Mouse (Mus musculus) embryonic facial prominence, embryonic 12.5 days (tissue): ENCODE results near the gene Usp12. TPM values are rescaled to one million over a fixed set of nuclear protein-coding genes. Genes with fewer than 3 reads are reported as not detected.
A peak's percentile ranks its signal among the peaks of the same experiment; 100 is the strongest.

Experiments used
- ATAC-seq: fragments of 200-750 bp; cut with Nextera tagmentation; 2 replicates; pipeline ENCODE4 v1.8.0; 2017; ENCODE audit not compliant: insufficient number of reproducible peaks, insufficient read depth, low FRiP score, low TSS enrichment
- H3K27ac ChIP-seq: fragments of 300-500 bp; sonication (generic); 2 replicates; pipeline ENCODE4 v1.5.1; 2016; ENCODE audit warnings: mild to moderate bottlenecking
- H3K27me3 ChIP-seq: fragments of 300-500 bp; sonication (generic); 2 replicates; pipeline ENCODE4 v1.6.1; 2016; ENCODE audit warnings: mild to moderate bottlenecking, moderate library complexity
- H3K36me3 ChIP-seq: fragments of 300-500 bp; sonication (generic); 2 replicates; pipeline ENCODE4 v1.6.1; 2016; ENCODE audit warnings: mild to moderate bottlenecking
- H3K4me1 ChIP-seq: fragments of 300-500 bp; sonication (generic); 2 replicates; pipeline ENCODE4 v1.6.1; 2016
- H3K4me2 ChIP-seq: fragments of 300-500 bp; sonication (generic); replicated peaks from 2 replicates; pipeline ENCODE4 v1.6.1; 2016; ENCODE audit warnings: mild to moderate bottlenecking, moderate library complexity
- H3K4me3 ChIP-seq: fragments of 300-500 bp; sonication (generic); 2 replicates; pipeline ENCODE4 v1.5.1; 2016; ENCODE audit warnings: mild to moderate bottlenecking
- H3K9ac ChIP-seq: fragments of 300-500 bp; sonication (generic); 2 replicates; pipeline ENCODE4 v1.6.1; 2016; ENCODE audit warnings: mild to moderate bottlenecking, moderate library complexity
- H3K9me3 ChIP-seq: fragments of 300-500 bp; sonication (generic); 2 replicates; pipeline ENCODE4 v1.6.1; 2016; ENCODE audit warnings: mild to moderate bottlenecking, moderate library complexity
- WGBS: fragments of 180-500 bp; shearing (Covaris S2); methylation state at CpG from one replicate; pipeline ENCODE4 v1.1.7; 2016; 5-methylcytosine and 5-hydroxymethylcytosine counted together
- polyA plus RNA-seq: library from polyadenylated mRNA; unstranded; fragments of >200 nt; fragmentation: Nextera tagmentation; extraction: Ambion mirVana; gene quantifications from 2 replicates; pipeline ENCODE4 v1.2.1, GENCODE M21; 2016

Gene Usp12
- polyA plus RNA-seq, 1 experiment from 2014 or later, result 20.3 TPM

GRCm38 (mm10) chr5:146832435-146832768, 37.6 kb upstream of the Usp12 start:
- peak overlapping the region; percentile 93 for H3K4me3 ChIP-seq
- 52% methylated on average over 7 of the region's 7 CpGs for WGBS
- peaks cover 5% of the 10 kb centered on the region; the same call in 1 of the 2 replicates for H3K4me1 ChIP-seq
- peak overlapping the region; percentile 88 for H3K4me2 ChIP-seq
- no peak; the same call in 1 of the 2 replicates for ATAC-seq
- peak overlapping the region; percentile 89; the same call in 1 of the 2 replicates for H3K27ac ChIP-seq
- no peaks in the 10 kb centered on the region for H3K27me3 ChIP-seq
- H3K9me3 ChIP-seq, result no peaks in the 10 kb centered on the region
- peak overlapping the region; percentile 96 for H3K9ac ChIP-seq
- H3K36me3 ChIP-seq, result peaks cover 29% of the 10 kb centered on the region

- H3K4me1 ChIP-seq, result peaks cover 2% of the 10 kb centered on the region; the same call in 1 of the 2 replicates
- ATAC-seq, result no peak
- H3K9ac ChIP-seq, result no peak overlapping the region
- no peak overlapping the region for H3K4me2 ChIP-seq
- H3K36me3 ChIP-seq, result peaks cover 1% of the 10 kb centered on the region; the same call in 1 of the 2 replicates
- WGBS, result 49% methylated on average over 8 of the region's 8 CpGs
- H3K4me3 ChIP-seq, result no peak overlapping the region
- H3K9me3 ChIP-seq, result no peaks in the 10 kb centered on the region
- no peaks in the 10 kb centered on the region for H3K27me3 ChIP-seq
- H3K27ac ChIP-seq, result no peak overlapping the region
Measured at GRCm38 (mm10) chr5:146829528-146829927, 34.7 kb upstream of the Usp12 start.

GRCm38 (mm10) chr5:146823005-146823404, 28.2 kb upstream of the Usp12 start:
- no peaks in the 10 kb centered on the region for H3K27me3 ChIP-seq
- ATAC-seq, result no peak

GRCm38 (mm10) chr5:146818906-146819623, 24.3 kb upstream of the Usp12 start:
- H3K27ac ChIP-seq, result no peak overlapping the region
- no peak overlapping the region for H3K4me2 ChIP-seq
- no peaks in the 10 kb centered on the region for H3K27me3 ChIP-seq
- ATAC-seq, result no peak
- H3K4me1 ChIP-seq, result no peaks in the 10 kb centered on the region
- no peak overlapping the region for H3K4me3 ChIP-seq
- H3K9ac ChIP-seq, result no peak overlapping the region
- WGBS, result 84% methylated on average over 8 of the region's 8 CpGs
- H3K36me3 ChIP-seq, result no peaks in the 10 kb centered on the region
- no peaks in the 10 kb centered on the region for H3K9me3 ChIP-seq

More at GRCm38 (mm10) chr5:146823005-146823404, 28.2 kb upstream of the Usp12 start:
- Histone ChIP-seq H3K27ac (no peak overlapping the region), H3K9me3 (no peaks in the 10 kb centered on the region), H3K9ac (no peak overlapping the region), H3K4me1 (no peaks in the 10 kb centered on the region), H3K36me3 (no peaks in the 10 kb centered on the region), H3K4me3 (no peak overlapping the region), H3K4me2 (no peak overlapping the region)
- 71% methylated on average over 5 of the region's 5 CpGs for WGBS

- no peak overlapping the region for H3K4me2 ChIP-seq
- H3K4me1 ChIP-seq, result no peaks in the 10 kb centered on the region
- no peaks in the 10 kb centered on the region for H3K36me3 ChIP-seq
- ATAC-seq, result no peak
- no peak overlapping the region for H3K4me3 ChIP-seq
- H3K27ac ChIP-seq, result no peak overlapping the region
- H3K9me3 ChIP-seq, result no peaks in the 10 kb centered on the region
- H3K27me3 ChIP-seq, result no peaks in the 10 kb centered on the region
- H3K9ac ChIP-seq, result no peak overlapping the region
- WGBS, result 85% methylated on average over 8 of the region's 8 CpGs
Measured at GRCm38 (mm10) chr5:146817583-146817982, 22.8 kb upstream of the Usp12 start.

DNA sequence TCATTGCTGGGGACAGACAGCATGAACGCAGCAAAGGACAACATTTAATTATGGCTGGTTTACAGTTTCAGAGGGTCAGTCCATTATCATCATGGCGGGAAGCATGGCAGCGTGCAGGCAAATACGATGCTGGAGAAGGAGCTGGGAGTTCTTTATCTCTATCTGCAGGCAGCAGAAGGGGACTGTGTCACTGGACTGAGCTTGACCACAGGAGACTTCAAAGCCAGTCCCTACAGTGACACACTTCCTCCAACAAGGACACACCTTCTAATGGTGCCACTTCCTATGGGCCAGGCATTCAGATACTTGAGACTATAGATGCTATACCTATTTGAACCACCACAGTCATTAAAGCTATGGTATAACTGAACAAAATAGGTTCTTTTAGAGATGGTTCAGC, 20.6 kb upstream of the Usp12 start:
- 76% methylated on average over 4 of the region's 4 CpGs for WGBS
- H3K4me1 ChIP-seq, result no peaks in the 10 kb centered on the region
- H3K9ac ChIP-seq, result no peak overlapping the region
- no peak overlapping the region for H3K4me2 ChIP-seq
- no peaks in the 10 kb centered on the region for H3K9me3 ChIP-seq
- H3K27me3 ChIP-seq, result no peaks in the 10 kb centered on the region
- no peak overlapping the region for H3K4me3 ChIP-seq
- no peak overlapping the region for H3K27ac ChIP-seq
- no peaks in the 10 kb centered on the region for H3K36me3 ChIP-seq
- ATAC-seq, result no peak

GRCm38 (mm10) chr5:146813421-146813820, 18.6 kb upstream of the Usp12 start:
- 87% methylated on average over 4 of the region's 4 CpGs for WGBS
- Histone ChIP-seq H3K4me1 (no peaks in the 10 kb centered on the region), H3K27me3 (no peaks in the 10 kb centered on the region), H3K9ac (no peak overlapping the region), H3K36me3 (no peaks in the 10 kb centered on the region), H3K9me3 (no peaks in the 10 kb centered on the region), H3K27ac (no peak overlapping the region), H3K4me3 (no peak overlapping the region), H3K4me2 (no peak overlapping the region)
- no peak for ATAC-seq

DNA sequence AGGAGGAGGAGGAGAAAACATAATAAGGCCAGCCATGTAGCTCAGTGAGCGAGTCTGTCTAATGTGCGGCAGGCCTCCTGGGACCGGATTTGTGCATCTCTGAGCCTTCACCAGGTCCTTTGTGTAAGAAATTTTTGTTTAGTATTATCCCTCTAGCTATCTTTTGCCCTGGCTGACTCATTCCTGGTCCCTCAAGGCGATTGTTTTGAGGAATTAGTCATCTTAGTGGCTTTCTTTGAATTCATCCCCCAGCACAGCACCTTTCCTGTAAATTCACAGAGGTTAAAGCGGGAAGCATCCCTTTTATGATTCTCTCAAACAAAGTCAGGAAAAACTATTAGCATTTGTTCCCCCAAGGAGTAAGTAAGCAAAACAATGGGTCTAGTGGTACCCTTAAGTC, 18.1 kb upstream of the Usp12 start:
- Histone ChIP-seq H3K4me2 (no peak overlapping the region), H3K27ac (no peak overlapping the region), H3K4me1 (no peaks in the 10 kb centered on the region), H3K27me3 (no peaks in the 10 kb centered on the region), H3K4me3 (no peak overlapping the region), H3K36me3 (no peaks in the 10 kb centered on the region), H3K9ac (no peak overlapping the region), H3K9me3 (no peaks in the 10 kb centered on the region)
- 89% methylated on average over 5 of the region's 5 CpGs for WGBS
- ATAC-seq, result no peak

GRCm38 (mm10) chr5:146809951-146810350, 15.1 kb upstream of the Usp12 start:
- Histone ChIP-seq H3K27me3 (no peaks in the 10 kb centered on the region), H3K27ac (no peak overlapping the region), H3K9me3 (no peaks in the 10 kb centered on the region), H3K9ac (no peak overlapping the region), H3K4me1 (0 out of 2 replicates have a peak, but pooled peaks cover 5% of the 10 kb centered on the region), H3K36me3 (no peaks in the 10 kb centered on the region), H3K4me2 (no peak overlapping the region), H3K4me3 (no peak overlapping the region)
- no peak for ATAC-seq
- WGBS, result 71% methylated on average over 5 of the region's 5 CpGs

DNA sequence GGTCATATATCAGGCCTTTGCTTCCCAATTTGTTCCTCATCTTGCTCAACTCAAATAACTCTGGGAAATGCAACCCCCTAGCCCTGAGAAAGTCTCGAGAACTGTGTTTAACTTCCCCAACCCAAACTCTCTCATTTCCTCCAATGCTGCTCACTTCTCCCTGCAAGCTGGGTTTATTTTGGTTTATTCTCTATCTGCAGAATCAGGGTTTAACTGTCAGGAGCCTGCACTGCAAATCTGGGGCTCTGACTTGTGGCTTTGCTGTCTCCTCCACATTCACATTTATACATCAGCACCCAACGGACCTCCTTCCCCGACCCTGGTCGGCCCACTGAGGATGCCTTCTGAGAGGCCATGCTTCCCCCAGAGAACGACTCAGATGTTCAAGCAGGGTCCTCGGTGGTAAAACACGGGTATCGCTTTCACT, 11.2 kb upstream of the Usp12 start:
- Histone ChIP-seq H3K4me1 (0 out of 2 replicates have a peak, but pooled peaks cover 5% of the 10 kb centered on the region), H3K36me3 (no peaks in the 10 kb centered on the region), H3K9ac (no peak overlapping the region), H3K9me3 (no peaks in the 10 kb centered on the region), H3K4me2 (no peak overlapping the region), H3K27ac (no peak overlapping the region), H3K27me3 (no peaks in the 10 kb centered on the region), H3K4me3 (no peak overlapping the region)
- ATAC-seq, result no peak
- 66% methylated on average over 8 of the region's 8 CpGs for WGBS

DNA sequence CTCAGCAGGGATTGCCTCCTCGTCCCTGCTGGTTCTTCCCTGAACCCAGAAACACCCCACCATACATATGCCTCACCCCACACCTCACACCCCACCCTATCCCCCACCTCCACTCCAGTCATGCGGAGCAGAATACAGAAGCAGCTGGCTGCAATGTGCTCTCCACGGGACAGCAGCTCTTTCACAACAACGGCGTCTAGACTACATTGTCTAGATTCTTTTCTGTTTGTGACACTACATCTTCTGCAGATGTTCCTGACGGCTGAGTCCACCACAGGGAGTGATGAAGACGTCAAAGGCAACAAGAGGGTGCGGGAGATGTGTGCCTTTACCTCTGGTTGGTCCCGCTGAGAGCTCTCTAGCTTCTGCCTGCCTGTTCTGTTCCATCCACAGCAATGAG, 3.2 kb upstream of the Usp12 start:
- H3K4me2 ChIP-seq, result no peak overlapping the region
- no peak for ATAC-seq
- H3K36me3 ChIP-seq, result no peaks in the 10 kb centered on the region
- H3K9ac ChIP-seq, result no peak overlapping the region
- WGBS, result 68% methylated on average over 9 of the region's 9 CpGs
- H3K4me1 ChIP-seq, result peaks cover 5% of the 10 kb centered on the region
- no peak overlapping the region for H3K4me3 ChIP-seq
- H3K9me3 ChIP-seq, result no peaks in the 10 kb centered on the region
- H3K27ac ChIP-seq, result no peak overlapping the region
- H3K27me3 ChIP-seq, result no peaks in the 10 kb centered on the region

GRCm38 (mm10) chr5:146795728-146796127, 922 bp upstream of the Usp12 start:
- peaks cover 23% of the 10 kb centered on the region for H3K4me1 ChIP-seq
- H3K36me3 ChIP-seq, result no peaks in the 10 kb centered on the region
- H3K27me3 ChIP-seq, result no peaks in the 10 kb centered on the region
- H3K4me3 ChIP-seq, result no peak overlapping the region
- no peak overlapping the region for H3K27ac ChIP-seq
- H3K9ac ChIP-seq, result no peak overlapping the region
- ATAC-seq, result no peak
- H3K9me3 ChIP-seq, result no peaks in the 10 kb centered on the region
- WGBS, result 76% methylated on average over 13 of the region's 13 CpGs
- H3K4me2 ChIP-seq, result no peak overlapping the region
